Mouse (Mus musculus) adrenal gland, adult 8-10 months (tissue): ENCODE results near the gene Fuom. TPM values are rescaled to one million over a fixed set of nuclear protein-coding genes. Genes with fewer than 3 reads are reported as not detected.

Source experiments
- DNase-seq: peaks from one replicate; pipeline ENCODE4 v3.0.0; 2022
- total RNA-seq, 4 experiments: library from RNA; stranded (reverse); gene quantifications; 2 replicates each; pipeline ENCODE4 v1.2.4; 2022

Fuom gene
- total RNA-seq, 4 experiments from 2014 or later: 36.0 to 65.5 (median 43.9) TPM

DNA sequence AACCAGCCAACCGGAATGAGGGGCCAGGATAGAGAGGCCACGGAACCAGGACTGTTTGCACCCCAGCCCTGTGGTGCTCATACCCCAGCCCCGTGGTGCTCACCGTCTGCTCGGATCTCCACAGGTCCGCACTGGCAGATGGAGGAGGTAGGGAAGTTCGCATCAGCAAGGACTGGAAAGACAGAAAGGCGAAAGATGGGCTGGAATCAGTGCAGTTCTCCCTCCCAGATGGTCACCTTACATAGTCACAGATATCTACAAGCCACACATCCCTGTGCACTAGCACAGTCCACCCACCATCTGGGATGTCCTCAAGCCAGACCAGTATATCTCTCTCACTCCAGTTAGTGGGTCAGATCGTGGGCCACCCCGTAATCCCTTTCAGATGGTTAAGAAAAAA, 743 bp downstream of the Fuom start:
- no peak for DNase-seq

DNA sequence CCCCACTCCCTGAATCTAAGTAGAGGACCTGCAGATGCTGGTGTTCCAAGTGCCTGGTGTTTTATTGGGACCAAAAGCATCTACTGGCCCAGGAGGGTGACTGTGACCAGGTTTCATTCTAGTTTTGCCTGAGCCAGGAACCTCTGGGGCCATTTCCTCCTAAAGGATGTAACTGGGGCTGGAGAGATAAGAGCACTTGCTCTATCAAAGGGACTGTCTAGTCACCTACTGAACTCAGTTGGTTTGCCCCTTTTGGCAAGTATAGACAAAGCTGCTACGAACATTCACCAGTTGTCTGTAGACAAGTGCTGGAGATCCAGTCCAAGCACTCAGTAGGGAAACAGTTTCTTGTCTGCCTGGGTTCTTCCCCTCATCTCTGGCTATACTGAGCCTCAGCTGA, 3.8 kb downstream of the Fuom start:
- no peak for DNase-seq

DNA sequence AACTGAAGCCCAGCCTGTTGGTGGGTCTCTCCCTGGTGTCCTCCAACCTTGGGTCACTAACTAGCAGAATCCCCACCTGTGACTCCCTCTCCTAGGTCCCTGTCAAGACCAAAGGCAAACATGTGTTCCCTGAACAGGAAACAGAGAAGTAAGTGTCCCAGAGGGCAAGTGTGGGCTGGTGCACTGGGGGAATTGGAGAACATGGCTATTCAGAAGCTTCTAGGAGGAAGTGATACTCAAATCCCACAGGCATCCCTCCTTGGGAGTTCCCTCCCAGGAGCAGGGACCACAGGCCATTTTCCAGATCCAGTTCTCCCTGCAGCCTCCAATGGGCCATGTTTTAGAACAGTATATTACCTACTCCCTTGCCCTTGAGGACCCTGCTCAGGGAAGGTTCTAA, 6.2 kb downstream of the Fuom start:
- DNase-seq: no peak

DNA sequence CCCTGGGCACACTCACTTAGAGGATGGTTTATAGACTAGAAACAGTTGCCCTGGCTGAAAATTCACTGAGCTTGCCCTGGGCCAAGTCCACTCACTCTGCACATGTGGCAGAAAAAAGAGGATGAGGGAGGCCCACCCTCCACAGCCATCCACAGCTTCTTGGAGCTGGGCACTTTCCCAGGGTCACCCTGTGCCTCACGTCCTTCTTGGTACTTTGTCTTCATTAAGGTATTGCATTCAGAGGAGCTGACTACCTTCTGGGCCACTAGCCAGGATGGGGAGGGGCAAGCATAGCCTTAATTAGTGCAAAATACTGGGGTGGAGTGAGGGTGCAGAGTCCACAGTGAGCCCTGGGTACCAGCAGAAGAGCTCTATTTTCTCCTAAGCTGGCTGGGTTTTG, 6.7 kb downstream of the Fuom start:
- no peak for DNase-seq

DNA sequence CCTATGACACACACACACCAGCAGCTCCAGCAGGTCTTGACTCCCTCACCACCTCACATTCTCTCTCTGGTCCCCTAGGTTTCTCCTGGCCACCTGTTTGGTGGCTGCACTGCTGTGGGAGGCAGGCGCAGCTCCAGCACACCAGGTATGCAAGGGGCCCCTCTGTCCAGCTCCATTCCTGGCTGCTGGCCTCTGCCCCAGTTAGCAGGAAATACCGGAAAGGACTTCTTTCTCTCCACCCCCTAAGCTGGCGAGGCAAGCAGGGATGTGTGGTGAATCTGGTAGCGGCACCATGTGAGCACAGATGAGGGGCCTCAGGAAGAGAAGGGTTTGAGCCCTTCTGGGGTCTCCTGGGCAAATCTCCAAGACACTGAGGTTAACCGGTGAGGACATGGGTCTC, 7.3 kb downstream of the Fuom start:
- no peak for DNase-seq

DNA sequence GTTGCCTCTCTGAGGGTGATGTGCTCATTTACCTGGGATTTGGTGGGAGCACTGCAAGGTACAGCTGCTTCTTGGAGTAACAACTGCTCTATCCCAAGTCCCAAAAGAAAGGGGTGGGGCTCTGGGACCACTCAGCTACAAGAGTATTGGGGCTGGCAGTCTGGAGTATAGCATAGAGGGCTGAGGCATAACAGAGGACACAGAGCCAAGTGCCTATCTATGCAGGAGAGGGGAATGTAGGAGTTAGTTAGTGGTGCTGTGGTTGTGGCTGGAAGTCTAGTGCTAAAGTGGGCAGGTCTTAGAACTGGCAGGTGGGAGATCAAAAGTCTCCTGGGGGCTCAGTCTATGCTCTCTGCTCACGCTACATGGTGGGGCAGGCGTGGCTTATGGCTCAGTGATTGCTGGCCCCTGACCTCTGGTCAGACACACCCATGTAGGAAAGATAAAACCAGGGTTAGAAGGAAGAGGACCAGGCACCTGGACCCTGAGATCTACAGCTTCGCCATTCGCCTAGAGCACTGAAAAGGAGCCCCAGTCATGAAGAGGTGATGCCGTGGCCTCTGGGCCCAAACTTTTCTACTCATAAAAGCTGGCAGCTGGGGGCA, 9.2 kb downstream of the Fuom start, which contains the start of gene Prap1:
Prap1 (plus strand) TSS at position 472 of the 605 bp plus-strand sequence.
- no peak for DNase-seq

DNA sequence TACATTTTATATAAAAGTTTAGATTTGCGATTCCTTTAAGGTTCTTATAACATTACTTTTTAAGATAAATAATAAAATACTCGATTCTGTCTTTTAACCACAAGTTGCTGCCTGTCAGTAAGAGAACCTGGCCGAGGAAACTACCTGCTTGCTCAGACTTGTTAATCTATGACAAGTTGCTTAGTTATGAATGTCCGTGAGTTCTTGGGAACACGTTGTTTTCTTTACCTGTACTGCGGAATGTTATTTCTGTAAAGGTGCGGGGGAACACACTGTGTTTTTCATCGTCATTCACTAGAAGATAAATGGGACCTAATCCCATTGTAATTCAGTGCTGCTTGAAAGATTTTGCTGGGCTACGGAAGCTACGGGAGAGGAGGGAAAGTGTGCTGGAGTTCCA, 11.6 kb downstream of the Fuom start:
- no peak for DNase-seq

DNA sequence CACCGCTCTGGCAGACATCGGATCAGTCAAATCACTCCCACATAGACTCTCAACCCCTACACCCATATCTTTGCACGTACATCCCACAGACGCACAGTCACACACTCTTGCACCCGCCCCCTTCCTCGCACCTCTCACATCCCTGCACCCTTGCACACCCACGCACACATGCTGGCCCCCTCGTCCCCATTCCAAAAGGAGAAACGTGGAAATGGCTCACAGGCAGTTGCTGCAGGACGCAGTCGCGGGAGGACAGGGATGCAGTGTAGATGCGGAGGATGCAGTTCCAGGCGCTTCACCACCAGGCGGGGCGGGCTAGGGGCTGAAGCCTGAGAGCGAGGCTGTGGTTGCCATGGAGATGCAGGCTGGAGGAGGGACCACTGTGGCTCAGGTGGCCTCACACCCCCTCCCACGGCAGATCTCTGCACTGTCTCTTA, 20.0 kb downstream of the Fuom start, which contains the start of gene Caly:
Caly (minus strand) TSS at position 307 of the 437 bp plus-strand sequence.
- no peak for DNase-seq

DNA sequence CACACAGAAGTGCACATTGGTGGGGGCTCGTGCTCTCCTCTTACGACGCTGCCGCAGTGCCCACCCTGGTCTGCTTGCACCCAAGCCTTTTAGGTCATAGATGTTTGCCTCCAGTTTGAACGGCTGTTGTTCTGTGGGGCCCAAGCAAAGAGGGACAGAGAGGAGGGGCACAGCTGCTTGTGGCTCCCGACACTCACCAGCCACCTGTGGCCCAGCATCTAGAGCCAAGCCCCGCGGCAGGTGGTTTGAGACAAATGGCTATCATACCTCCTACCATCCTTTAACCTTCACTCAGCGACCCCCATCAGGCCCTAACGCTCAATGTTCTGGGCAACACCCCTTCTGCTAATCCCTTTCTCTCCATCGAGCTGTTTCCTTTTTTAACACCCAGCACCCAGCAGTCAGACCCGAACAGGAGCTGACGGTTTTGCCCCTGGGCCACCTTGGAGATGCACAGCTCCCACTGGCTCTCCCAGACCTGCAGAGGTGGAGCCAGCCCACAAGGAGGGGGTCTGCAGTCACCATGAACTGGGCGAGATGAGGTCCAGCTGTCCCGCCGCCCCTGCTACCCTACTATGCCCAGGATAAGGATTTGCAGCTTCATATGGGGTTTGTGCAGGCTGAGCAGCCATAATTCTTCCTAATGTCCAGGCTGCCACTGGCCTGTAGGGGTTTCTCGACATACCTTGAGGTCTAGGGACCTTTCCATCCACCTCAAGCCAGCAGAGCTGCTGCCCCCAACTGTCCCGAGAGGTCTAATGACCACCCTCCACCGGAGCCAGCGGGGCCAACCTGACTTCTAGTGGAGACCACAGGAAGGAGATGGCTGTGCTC, 20.6 kb downstream of the Fuom start:
- DNase-seq: no peak

DNA sequence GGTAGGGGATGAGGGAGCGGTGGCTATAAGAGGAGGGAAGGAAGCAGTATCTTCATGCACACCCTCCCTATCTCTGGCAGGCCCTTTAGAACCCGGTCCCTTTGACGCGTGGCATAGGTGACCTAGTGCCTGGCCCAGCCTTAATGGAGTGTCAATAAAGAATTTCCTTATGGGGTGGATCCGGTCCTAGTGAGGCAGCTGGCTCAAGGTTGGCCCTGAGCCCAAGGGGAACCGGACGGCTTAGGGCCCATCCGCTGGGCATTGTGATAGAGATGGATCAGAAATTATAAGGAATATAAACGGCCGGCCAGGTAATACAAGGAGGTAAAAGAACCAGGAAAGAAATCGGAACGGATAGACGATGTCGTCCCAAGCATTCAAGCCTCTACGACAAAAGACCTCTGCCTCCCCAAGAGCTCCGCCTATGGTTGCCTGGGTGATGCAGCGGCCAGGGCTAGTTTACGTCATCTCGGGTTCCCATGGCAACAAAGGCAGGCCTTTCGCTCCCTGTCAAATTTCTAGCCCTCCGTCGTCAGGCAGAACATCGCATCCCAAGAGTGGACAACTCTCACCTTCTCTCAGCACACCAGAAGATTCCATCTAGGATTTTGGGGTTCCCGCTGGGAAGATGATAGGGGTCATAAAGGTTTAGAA, 21.6 kb downstream of the Fuom start:
- DNase-seq: peak; percentile 85

DNA sequence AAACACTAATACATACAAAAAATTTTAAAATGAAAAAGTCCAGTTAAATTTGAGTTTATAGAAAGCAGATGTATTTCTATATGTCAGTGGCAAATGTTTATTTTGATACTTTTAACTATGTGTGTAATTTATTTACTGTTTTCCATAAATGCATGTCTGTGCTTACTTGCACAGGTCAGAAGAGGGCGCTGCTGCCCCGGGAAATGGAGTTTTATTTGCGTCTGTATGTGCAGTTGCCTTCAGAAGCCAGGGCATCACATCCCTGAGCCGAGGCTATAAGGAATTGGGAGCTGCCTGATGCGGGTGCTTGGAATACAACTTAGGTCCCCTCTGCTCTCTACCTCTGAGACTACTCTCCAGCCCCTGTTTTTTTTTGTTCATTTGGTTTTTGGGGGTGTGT, 23.5 kb downstream of the Fuom start:
- peak; percentile 50 for DNase-seq

DNA sequence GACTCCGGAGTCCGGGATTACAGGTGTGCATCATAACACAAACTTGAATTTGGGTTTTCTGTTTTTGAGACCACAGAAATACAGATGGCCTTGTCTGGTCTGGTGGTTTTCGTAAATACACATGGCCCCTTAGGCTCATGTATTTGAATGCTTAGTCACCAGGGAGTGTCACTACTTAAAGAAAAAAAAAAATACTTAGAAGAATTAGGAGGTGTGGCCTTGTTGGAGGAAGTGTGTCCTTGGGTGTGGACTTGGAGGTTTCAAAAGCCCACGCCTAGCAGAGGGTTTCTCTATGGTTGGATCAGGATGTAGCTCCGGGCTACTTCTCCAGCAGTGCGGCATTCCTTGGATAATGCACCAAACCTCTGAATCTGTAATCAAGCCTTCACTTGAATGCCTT, 24.5 kb downstream of the Fuom start:
- no peak for DNase-seq

DNA sequence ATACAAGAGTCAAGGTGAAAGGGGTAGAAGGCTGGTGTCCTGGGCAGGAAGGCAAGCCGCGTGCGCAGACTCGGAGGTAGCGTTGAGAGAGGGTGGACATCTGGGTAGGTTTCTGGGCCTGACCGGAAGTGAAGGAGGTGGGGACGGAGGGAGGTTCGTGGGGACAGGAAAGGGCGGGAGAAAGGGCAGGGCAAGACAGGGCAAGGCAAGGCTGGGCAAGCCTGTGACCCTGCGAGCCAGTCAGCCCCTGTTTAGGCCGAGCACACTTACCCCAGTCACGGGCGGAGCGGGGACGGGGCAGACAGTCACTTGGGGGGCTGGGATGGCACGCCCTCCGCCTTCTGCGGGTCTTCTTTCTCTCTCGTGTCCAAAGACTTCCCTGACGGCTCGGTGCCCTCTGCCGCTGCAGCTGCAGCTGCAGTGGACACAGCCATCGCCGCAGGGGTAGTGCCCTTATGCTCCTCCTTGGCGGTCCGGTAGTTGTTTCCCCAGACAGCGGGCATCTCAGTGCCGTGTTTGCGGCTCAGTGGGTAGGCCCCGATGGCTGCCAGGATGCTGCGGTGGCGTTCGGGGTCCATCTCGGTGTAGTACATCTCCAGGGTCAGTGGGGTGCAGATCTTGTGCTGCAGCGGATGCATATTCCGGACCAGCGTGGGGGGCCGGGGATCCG, 32.1 kb downstream of the Fuom start:
- no peak for DNase-seq

DNA sequence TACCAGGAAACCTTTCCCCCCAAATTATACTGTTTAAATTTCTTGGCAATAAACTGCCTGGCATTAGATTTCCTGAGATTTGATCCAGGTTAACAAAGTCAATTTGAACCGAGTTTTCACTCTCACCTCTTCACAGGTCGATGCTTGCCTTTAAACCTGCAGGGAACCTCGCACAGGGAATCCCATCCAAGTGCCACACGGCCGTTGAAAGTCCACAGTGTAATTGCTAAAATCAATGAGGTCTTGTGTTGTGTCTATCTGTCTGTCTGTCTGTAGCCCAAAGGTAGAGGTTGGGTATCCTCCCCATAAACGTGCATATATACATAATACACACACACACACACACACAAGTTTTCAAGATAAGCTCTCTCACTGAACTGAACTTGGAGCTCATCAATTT, 34.8 kb downstream of the Fuom start:
- no peak for DNase-seq

DNA sequence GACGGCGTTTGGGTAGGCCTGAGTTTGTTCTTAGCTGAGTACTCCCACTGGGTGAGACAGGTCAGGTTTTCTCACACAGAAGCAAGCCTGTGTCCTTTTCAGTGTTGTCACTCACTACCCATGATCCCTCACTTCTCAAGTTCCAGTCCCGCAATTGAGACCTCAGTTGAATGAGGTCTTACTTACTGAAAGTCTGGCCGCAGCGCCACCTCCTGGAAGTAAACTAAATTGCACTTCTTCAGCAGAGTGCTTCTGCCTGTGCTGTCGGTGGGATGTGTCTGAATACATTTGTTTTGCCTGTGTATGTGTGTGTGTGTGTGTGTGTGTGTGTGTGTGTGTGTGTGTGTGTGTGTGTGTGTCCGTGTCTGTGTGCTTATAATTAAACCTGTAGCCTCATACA, 39.1 kb downstream of the Fuom start:
- peak; percentile 27 for DNase-seq

DNA sequence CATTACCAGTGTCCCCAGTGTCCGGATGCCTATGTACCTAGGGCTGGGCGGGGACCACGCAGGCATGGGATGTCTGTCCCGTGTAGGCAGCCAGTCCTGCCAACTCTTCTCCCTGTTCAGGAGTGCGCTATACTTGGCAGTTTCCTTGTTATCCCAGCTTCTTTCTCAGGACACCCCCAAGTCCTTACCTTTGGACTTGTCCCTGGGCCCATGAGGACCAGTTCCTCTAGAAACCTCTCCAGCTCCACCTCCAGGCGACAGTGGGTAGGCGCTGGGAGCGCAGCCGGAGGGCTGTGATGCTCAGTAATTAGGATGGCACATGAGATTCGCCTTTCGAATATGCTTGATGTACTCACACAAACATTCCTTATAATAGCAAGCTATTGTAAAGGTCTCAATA, 39.9 kb downstream of the Fuom start:
- DNase-seq: no peak

DNA sequence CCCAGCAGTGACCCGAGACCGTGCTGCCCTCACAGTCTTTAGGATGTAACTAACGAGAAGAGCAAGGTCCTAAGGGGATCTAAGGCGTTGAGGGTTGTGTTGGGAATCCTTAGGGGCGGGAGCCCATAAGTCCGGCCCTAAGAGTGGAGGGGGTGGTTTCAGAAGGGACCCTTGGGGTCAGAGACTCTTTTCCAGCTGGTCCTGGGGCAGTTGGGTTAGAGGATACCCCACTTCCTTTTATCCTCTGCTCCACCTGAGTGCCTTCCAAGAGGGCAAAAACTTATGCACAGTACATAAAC, 40.5 kb downstream of the Fuom start:
- no peak for DNase-seq

DNA sequence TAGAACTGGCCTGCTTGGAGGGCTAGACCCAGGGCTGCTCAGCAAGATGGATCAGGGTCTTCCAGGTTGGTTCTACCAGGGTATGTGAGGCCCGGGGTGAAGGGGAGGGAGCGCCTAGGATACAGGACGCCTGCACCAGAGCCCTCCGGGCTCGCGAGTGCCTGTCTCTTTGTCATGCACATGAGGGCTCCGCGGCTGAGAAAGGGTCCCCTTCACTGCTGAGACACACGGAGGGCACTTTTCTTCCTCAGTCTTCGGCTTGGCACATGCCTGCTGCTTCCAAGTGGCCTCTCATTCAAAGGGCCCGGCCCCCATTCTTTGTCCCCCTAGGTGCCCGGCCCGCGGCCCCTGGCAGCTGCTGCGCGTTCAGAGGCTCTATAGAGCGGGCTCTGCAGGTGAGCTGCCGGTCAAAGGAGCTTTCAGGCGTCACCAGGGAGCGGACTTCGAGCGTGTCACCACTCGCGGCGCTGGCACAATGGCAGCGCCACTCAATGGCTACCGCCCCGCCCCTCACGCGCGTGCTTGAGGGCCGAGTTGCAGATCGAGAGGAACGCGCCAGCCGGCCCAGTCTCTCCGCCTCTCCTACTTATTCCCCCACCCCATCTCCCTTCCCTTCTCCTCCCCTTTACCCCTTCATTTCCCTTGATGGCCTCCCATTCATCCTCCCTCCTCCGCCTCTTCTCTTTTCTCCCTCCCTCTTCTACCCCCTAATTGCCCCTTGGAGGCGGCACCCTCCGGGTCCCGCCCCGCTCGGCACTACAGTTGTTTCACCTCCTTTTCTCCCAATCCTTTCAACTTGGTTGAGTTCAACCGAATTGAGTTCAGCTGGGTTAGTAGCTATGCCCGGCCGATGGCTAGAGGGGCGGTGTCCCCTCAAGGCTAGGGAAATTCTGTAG, 41.1 kb downstream of the Fuom start:
- DNase-seq: no peak

DNA sequence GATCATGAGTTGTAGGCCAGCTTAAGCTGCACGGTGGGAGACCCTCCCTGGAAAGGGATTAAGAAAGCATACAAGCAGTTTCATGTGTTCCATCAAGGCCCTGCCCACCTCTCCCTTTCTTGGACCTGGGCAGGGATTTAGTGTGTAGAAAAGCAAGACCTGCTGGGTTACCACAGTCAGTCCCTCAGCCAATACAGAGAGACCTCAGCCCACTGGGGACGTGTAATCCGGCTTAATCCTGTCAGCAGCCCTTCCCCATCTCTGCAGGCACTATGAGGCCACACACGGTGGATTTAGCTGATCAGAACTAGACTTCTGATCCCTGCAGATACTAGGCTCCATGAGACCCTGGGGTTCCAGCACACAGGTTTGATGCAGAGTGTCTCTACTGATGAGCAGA, 42.6 kb downstream of the Fuom start:
- no peak for DNase-seq

DNA sequence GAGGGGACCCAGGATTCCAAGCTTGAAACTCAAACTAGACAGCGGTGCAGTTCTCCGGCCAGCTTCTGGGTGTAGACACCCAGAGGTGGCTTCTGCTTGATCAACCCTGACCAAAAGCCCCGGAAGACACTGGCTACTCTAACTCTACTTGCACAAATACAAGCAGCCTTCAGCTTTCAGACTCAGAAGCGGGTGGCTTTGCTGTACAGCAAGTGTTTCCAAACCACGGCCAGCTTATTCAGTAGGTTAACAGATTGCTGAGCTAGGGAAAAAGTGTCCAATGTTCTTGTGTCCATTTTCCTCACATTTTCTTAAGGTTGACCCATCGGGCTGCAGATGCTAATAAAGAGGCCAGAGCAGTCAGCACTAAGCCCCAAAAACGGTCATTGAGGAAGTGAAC, 43.7 kb downstream of the Fuom start:
- no peak for DNase-seq

DNA sequence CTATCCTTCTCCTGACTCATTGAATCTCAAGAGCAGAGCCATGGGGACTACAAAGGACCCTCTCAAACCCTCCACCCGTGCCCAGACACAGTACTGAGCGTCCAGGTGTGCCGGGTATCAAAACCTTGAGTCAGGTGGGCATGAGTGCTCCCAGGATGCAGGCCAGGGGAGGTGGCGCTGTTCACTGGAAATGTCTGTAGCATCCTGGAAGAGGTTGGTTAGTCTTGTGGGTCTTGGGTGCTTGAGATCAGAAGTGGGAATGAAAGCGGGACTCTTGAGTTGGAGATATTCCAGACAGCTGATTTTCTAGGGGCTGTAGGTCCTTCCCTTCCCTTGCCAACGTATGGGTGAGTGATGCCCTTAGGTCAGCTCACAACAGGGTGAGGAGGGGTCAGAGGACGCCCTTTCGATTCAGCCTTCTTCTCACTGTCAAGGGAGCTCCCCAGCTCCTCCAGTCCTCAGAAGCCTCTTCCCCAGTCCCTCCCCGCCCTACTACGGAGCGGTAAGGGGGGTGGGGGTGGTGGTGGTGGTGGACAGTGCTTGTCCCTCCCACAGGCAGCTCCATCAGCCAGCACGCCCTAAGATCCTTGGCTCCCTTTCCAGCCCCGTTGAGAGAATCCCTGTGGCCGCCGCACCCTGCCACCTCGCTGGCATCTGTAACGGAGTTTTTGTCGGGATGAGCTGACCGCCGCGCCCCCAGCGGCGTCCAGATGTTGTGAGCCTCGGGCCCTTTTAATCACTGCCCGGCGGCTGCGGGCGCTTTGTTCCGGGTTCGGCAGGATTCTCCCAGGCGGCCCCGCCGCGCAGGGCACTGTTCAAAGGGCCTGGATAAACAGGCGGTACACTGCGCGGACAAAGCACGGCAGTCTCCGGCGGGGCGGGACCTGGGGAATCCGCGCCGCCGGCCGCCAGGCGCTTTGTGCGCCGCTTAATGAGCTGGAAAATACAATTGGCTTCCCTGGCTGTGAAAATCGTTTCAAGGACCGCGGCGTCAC, 44.5 kb downstream of the Fuom start:
- DNase-seq: no peak
